Mouse (Mus musculus) brain, adult 2 months (tissue): ENCODE measurements around the gene Rab20.

Source experiments
- DNase-seq: peaks from one replicate; pipeline ENCODE4 v3.0.0; 2011; ENCODE audit warnings: low read depth, low spot score

Rab20 gene

GRCm38 (mm10) chr8:11454228-11454627 is 24.3 kb downstream of the Rab20 start:
- no peak for DNase-seq

DNA sequence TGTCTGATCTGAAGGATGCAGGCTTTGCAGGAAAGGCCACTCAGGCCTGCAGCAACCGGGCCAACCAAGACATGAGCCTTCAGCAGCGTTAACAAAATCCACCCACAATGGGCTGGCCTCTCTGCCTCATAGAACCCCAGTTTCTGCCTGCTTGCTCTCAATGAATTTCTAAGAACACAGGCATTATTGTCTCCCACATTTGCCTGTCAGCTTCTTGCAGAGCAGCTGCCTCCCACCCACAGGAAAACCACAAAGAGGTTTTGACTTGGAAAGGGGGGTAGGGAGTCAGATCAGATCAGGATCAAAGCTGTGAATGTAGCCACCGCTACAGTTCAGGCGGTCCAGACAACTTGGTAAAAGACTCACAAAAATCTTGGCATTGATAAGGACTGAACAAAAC is 25.5 kb downstream of the Rab20 start:
- peak; percentile 84 for DNase-seq

DNA sequence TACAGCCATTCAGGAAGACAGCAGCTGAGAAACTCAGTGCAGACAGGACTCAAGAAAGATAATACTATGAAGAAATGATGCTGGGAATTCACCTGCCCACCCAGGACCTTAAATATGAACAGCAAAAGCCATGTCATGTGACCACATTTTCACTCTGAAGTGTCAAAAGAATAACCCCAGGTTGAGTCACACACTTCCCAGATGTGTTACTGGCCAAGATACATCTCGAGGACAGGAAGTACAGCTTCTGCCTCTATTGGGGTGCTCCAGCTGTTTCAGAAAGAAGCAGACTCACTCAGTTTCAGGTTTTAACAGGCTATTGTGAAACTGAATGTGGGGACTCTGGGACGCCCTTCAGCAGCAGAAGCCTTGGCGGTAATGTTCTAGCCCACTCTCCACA is 26.0 kb downstream of the Rab20 start:
- DNase-seq, result no peak

DNA sequence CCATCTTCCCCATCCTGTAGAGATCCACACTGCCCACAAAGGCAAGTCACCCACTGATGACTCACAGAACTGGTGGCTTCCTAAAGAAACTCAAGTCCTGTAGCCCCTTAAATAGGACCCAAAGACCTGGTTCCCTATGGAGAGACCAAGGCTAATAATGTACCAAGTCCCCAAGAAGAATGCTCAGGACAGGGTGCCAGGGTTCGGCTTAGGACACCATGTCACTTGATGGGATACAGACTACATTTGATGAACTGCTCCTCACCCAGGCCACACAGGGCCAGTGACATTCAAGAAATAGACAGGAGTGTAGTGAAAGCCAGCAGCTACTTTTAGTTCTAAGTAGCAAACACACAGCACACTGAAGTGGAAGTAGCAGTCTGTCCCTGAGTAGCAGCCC is 26.4 kb downstream of the Rab20 start:
- no peak for DNase-seq

DNA sequence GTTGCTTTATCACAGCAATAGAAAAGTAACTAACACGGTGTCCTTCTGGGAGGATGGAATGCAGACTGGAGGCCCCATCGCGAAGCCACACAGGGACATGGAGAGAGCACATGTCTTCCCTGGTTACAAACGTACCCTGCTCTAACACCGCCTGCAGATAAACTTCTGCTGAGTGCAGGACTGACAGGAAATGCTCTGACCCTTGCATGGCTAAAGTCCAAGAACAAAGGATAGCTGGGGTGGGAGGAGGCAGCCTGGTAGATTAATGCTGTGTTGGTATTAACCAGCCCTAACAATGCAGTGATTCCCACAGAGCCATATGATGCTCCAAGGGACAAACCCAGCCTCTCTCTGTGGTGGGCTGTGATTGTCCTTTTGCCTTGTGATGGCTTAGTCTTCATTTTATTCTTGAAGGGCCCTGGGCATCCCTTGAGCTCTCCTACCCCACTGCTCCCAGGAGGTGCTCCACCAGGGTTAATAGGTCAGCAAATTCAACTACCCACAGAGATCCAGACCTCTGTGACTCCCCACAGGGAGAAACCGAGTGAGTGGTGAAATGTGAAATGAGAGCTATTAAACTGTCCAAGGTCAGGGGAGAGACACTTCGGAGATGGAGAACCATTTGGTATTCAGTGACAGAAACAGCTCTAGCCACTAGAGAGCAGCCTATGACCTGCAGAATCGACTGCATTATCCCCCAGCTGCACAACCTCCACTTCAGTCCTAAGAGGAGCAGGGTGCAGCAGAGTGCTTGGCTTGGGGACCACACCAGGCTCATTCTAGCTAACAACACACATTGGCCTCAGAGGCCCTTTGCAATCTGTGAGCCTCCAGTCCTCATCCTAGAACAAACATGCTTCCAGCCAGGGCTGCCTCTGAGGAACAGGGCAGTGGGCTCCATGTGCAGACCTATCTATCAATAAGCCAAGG is 28.1 kb downstream of the Rab20 start:
- DNase-seq, result peak; percentile 68

DNA sequence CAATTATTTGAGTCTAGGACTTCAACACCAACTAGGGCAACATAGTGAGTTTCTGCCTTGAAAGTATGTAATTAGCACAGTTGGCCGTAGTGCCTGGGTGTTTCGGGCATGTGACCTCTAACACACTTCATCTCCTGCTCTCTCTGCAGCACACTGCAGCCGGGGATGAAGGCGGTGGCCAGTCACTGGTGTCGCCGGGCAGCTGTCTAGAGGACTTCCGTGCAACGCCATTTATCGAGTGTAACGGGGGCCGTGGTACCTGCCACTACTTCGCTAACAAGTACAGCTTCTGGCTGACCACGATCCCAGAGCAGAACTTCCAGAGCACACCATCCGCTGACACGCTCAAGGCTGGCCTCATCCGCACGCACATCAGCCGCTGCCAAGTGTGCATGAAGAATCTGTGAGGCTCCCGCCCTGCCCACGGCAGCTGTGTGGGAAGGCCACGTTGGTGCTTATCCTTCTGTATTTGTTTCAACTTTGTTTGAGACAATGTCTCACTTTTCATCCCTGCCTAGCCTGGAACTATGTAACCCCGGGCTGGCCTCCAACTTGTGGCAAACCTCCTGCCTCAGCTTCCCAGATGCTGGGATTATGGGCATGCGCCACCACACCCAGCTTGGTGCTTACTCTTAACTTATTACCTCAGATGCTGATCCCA is 30.5 kb downstream of the Rab20 start:
- DNase-seq, result no peak

GRCm38 (mm10) chr8:11445790-11446189 is 32.7 kb downstream of the Rab20 start:
- no peak for DNase-seq

- no peak for DNase-seq
Measured at GRCm38 (mm10) chr8:11444216-11444615, 34.3 kb downstream of the Rab20 start.

- DNase-seq, result no peak
Measured at GRCm38 (mm10) chr8:11443611-11444010, 34.9 kb downstream of the Rab20 start.

GRCm38 (mm10) chr8:11441291-11441690 is 37.2 kb downstream of the Rab20 start:
- DNase-seq, result no peak

GRCm38 (mm10) chr8:11437862-11438261 is 40.6 kb downstream of the Rab20 start:
- peak; percentile 84 for DNase-seq

DNA sequence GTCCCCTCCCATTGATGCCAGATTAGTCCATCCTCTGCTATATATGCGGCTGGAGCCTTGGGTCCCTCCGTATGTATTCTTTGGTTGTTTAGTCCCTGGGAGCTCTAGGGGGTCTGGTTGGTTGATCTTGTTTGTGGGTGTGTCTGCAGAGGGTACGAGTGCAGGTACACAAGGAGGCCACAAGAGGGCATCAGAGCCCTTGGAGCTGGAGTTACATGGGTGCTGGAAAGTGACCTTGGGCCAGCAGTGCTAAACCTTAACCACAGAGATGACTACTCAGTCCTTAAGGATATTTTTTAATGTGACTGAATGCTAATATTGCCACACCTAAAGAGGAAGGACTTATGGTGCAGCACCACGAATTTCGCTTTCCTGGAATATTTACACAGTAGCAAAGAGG is 47.8 kb downstream of the Rab20 start:
- DNase-seq, result no peak

DNA sequence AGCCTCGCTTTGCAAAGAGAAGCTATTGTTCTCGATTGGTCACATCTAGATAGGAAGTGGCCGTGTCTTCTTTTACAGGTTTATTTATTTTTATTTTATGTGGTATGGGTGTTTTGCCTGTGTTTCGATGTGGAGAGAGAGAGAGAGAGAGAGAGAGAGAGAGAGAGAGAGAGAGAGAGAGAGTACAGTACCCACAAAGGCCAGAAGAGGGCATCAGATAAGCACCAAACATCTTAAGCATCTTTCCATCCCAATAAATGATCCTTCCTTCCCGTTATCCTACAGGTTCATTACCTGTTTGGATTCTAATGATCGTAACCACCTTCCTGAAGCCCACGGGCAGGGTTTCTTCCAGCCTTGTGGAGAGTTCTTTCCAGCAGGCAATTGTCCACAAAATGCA is 55.4 kb downstream of the Rab20 start:
- peak; percentile 47 for DNase-seq

- peak; percentile 90 for DNase-seq
Measured at GRCm38 (mm10) chr8:11421968-11422367, 56.5 kb downstream of the Rab20 start.

DNA sequence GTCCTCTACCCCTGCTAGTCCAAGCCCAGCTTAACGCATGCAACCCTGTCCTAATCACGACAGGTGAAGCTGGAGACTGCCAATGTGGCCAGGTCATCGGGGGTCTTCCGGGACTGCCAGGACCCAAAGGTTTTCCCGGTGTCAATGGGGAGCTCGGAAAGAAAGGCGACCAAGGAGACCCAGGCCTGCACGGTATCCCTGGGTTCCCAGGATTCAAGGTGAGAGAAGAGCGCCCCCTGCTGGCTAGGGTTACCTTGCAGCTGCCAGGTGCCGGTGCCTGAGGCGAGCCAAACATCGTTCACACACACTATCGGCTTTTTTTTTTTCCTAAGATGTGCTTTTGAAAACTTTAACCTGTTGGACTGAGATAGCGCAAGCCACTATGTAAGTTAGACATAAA is 57.4 kb downstream of the Rab20 start:
- DNase-seq, result peak; percentile 45

GRCm38 (mm10) chr8:11419645-11420044 is 58.9 kb downstream of the Rab20 start:
- DNase-seq, result peak; percentile 81

- DNase-seq, result peak; percentile 93
Measured at GRCm38 (mm10) chr8:11419232-11419631, 59.3 kb downstream of the Rab20 start.

GRCm38 (mm10) chr8:11417762-11418161 is 60.7 kb downstream of the Rab20 start:
- peak; percentile 82 for DNase-seq

GRCm38 (mm10) chr8:11415089-11415488 is 63.4 kb downstream of the Rab20 start:
- peak; percentile 71 for DNase-seq

GRCm38 (mm10) chr8:11414304-11414703 is 64.2 kb downstream of the Rab20 start:
- DNase-seq, result peak; percentile 90

DNA sequence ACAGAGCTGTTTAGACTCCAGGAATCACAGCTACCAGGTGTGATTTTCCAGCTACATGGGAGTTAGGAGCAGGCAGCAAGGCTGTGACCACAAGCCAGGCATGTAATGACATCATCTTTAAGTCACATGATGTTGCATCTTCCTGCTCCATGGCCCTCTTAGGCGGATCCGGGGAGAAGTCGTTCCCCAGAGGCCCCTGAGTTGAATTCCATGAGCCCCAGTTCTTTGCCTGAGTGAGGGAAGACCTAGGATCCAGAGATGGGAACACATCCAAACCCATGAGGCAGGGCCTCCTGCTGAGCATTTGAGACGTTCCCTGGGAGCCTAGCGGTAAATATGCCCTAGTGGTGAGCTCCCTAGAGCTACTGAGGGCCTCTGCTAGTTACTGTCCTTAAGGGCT is 66.1 kb downstream of the Rab20 start:
- no peak for DNase-seq

DNA sequence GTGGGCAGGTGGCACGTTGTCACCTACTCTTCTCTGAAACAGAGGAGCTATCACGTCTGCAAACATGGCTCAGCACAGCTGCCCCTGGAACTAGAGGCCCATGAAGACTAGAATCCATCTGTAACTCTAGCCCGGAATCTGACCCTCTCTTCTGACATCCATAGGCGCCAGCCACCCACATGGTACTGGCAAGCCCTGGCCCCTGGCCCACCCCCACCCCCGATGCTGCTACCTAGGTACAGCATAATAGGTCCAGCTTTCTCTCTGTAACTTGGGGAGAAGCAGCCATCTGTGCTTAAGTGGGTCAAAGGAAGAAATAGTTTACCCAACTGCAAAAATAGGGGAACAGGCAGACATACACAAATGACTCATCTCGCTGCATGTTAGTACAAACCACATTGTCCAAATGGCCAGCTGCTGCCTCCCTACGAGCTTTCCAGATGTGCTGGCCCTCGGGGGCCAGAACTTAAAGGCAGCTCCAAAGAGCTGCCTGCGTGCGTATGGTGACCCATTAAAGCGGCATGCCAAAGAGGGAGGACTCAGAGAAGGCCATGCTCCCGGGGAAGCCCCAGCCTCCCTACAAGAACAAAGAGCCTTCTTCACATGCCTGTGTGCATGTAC is 66.9 kb downstream of the Rab20 start:
- DNase-seq, result peak; percentile 59
